Mouse (Mus musculus): ENCODE measurements around the gene Defa32. TPM values are rescaled to one million over a fixed set of nuclear protein-coding genes. Genes with fewer than 3 reads are reported as not detected.

Gene Defa32
- not detected in 2 replicates for polyA plus RNA-seq (2021; fragmentation: Nextera tagmentation)
- long read RNA-seq, experiment 1, result 0 reads
- long read RNA-seq, experiment 2, result 0 reads

DNA sequence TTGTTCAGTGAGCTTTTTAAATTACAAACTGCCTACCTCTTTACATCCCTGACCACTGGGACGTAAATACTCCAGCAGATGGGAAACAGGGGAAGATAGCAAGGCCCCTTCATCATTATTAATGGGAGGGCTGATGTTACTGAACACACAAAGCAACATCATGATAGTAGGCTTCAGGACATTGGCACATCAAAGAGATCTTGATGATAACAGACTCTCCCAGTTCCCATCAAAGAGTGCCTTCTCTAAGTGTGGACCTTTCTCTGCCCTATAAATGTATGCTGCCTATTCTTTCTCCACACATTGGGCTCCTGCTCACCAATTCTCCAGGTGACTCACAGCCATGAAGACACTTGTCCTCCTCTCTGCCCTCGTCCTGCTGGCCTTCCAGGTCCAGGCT is at the start of gene Defa32:
Gene Defa32 (plus strand): TSS at position 301 of the 400 bp plus-strand sequence.

DNA sequence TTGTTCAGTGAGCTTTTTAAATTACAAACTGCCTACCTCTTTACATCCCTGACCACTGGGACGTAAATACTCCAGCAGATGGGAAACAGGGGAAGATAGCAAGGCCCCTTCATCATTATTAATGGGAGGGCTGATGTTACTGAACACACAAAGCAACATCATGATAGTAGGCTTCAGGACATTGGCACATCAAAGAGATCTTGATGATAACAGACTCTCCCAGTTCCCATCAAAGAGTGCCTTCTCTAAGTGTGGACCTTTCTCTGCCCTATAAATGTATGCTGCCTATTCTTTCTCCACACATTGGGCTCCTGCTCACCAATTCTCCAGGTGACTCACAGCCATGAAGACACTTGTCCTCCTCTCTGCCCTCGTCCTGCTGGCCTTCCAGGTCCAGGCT is 19.9 kb upstream of the Defa32 start, which contains the start of gene Defa20:
Gene Defa20 (plus strand): TSS at position 301 of the 400 bp plus-strand sequence.

DNA sequence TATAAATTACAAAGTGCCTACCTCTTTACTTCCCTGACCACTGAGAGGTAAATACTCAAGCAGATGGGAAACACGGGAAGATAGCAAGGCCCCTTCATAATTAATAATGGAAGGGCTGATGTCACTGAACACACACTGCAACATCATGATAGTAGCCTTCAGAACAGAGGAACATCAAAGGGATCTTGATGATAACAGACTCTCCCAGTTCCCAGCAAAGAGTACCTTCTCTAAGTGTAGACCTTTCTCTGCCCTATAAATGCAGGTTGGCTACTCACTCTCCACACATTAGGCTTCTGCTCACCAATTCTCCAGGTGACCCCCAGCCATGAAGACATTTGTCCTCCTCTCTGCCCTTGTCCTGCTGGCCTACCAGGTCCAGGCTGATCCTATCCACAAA is 36.3 kb downstream of the Defa32 start, which contains the start of gene Defa37:
Gene Defa37 (plus strand): TSS at position 301 of the 400 bp plus-strand sequence.

Other genes with a start within 250 kb of the Defa32 start
- gene Defa27, start 213.5 kb upstream of the Defa32 start, polyA plus RNA-seq (2021; fragmentation: Nextera tagmentation), result not detected in 2 replicates
- gene Defa29, start 202.0 kb upstream of the Defa32 start, polyA plus RNA-seq (2021; fragmentation: Nextera tagmentation), result not detected in 2 replicates
- not detected in 2 replicates for gene Defa2, start 150.5 kb upstream of the Defa32 start, polyA plus RNA-seq (2021; fragmentation: Nextera tagmentation)
- not detected in 2 replicates for gene Defa33, start 137.2 kb upstream of the Defa32 start, polyA plus RNA-seq (2021; fragmentation: Nextera tagmentation)
- gene Defa36, start 101.6 kb upstream of the Defa32 start, polyA plus RNA-seq (2021; fragmentation: Nextera tagmentation), result not detected in 2 replicates
- gene Gm7849, start 72.5 kb upstream of the Defa32 start, polyA plus RNA-seq (2021; fragmentation: Nextera tagmentation), result not detected in 2 replicates
- not detected in 2 replicates for gene Defa20, start 19.8 kb upstream of the Defa32 start, polyA plus RNA-seq (2021; fragmentation: Nextera tagmentation)
- gene Defa37, start 36.4 kb downstream of the Defa32 start, polyA plus RNA-seq (2021; fragmentation: Nextera tagmentation), result not detected in 2 replicates
- gene Defa28, start 54.0 kb downstream of the Defa32 start, polyA plus RNA-seq (2021; fragmentation: Nextera tagmentation), result not detected in 2 replicates
- not detected in 2 replicates for gene Gm7861, start 65.5 kb downstream of the Defa32 start, polyA plus RNA-seq (2021; fragmentation: Nextera tagmentation)
- not detected in 2 replicates for gene Defa26, start 89.2 kb downstream of the Defa32 start, polyA plus RNA-seq (2021; fragmentation: Nextera tagmentation)
- not detected in 2 replicates for gene Defa17, start 126.7 kb downstream of the Defa32 start, polyA plus RNA-seq (2021; fragmentation: Nextera tagmentation)
- not detected in 2 replicates for gene Defa34, start 136.8 kb downstream of the Defa32 start, polyA plus RNA-seq (2021; fragmentation: Nextera tagmentation)
- not detected in 2 replicates for gene AY761184, start 174.6 kb downstream of the Defa32 start, polyA plus RNA-seq (2021; fragmentation: Nextera tagmentation)
- gene Defa24, start 205.5 kb downstream of the Defa32 start, polyA plus RNA-seq (2021; fragmentation: Nextera tagmentation), result not detected in 2 replicates